Mouse (Mus musculus) C2C12 (cell line): ENCODE data around the gene Pus7l.

Experiments
- CEBPB ChIP-seq: IDR thresholded peaks from one replicate; pipeline ENCODE4 v1.6.1; 2011; ENCODE audit warnings: low read depth, mild to moderate bottlenecking, control low read depth, moderate library complexity
- CTCF ChIP-seq: IDR thresholded peaks from one replicate; pipeline ENCODE4 v1.5.1; 2011; ENCODE audit not compliant: control insufficient read depth, insufficient read depth, insufficient read length
- FOSL1 ChIP-seq: IDR thresholded peaks from one replicate; pipeline ENCODE4 v1.8.0; 2011; ENCODE audit warnings: mild to moderate bottlenecking, low read length; ENCODE audit not compliant: poor library complexity, insufficient read depth, severe bottlenecking
- MAX ChIP-seq: IDR thresholded peaks from one replicate; pipeline ENCODE4 v1.6.1; 2011; ENCODE audit warnings: mild to moderate bottlenecking, control low read depth
- MYOD1 ChIP-seq: IDR thresholded peaks from one replicate; pipeline ENCODE4 v1.6.1; 2011; ENCODE audit warnings: low read depth; ENCODE audit not compliant: control insufficient read depth, insufficient read length
- MYOG ChIP-seq: IDR thresholded peaks from one replicate; pipeline ENCODE4 v1.6.1; 2011; ENCODE audit not compliant: control insufficient read depth, insufficient read length; ENCODE audit errors: extremely low read depth

DNA sequence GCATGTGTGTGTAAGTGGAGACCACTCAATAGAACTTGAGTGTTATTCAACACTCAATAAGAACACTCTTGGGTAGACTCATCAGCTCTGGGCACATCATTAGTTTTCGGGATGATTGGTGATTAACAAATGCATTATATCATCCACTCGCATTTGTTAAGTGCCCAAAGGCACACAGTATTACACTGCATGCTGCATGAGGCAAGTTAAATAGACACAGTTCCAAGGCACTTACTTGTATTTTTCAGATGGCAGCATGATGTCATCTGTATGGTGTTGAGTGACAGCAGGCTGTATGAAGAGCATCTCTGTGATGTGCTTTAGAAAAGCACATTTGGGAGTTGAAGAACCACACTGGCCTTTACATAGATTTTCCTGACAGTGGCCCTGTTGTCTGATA lies 60.8 kb downstream of the Pus7l start:
- TF ChIP-seq CEBPB, result no peak
- TF ChIP-seq CTCF, result no peak
- TF ChIP-seq MYOG, result no peak
- no peak for TF ChIP-seq MAX
- TF ChIP-seq MYOD1, result no peak
- TF ChIP-seq FOSL1, result no peak
